Mouse (Mus musculus) kidney, postnatal 14 days (tissue): Measurements from ENCODE around the gene Ranbp6.

Source experiments
- DNase-seq: peaks from one replicate; pipeline ENCODE4 v3.0.0; 2022; ENCODE audit warnings: mixed read lengths

The Ranbp6 gene

DNA sequence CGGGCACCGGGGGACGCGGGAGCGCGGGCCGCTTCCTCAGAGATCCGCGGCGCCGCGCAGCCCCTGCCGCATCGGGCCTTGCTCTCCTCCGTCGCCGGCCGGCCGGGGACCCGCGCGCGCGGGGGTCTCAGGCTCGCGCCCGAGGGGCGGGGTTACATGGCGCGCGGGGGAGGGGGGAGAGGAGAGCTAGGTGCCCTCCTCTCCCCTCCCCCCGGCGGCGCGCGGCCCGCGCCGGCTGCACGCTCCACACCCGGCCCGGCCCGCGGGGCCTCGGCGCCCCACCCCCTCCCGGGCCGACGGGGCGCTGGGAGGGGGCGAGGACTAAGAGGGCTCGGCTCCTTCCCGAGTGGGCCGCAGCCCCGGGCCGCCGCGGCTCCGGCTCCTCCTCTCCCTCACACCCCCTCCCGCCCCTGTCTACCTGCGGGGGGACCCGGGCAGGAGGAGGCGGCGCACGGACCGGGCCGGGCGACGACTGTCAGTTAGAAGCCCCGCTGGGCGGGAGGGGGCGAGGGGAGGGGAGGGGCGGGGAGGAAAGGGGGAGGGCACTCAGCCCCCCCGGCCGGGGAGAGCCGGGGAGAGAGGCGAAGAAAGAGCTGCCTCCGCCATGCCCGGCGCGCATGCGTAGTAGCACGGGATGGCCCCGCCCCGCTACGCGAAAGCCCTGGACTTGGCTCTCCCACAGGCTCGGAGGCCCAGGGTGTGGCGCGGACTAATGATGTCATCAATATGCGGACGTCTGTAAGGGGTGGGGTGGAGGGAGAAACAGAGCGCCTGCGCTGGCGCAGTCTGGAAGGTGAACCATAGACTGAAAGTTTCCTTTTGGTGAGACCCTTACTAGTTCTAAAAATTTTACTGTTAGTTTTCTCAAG is 6.6 kb downstream of the Ranbp6 start, which contains the start of gene 9930021J03Rik:
TSS of gene 9930021J03Rik (minus strand) at position 73 of the 869 bp plus-strand sequence.
- DNase-seq: peak; percentile 98

DNA sequence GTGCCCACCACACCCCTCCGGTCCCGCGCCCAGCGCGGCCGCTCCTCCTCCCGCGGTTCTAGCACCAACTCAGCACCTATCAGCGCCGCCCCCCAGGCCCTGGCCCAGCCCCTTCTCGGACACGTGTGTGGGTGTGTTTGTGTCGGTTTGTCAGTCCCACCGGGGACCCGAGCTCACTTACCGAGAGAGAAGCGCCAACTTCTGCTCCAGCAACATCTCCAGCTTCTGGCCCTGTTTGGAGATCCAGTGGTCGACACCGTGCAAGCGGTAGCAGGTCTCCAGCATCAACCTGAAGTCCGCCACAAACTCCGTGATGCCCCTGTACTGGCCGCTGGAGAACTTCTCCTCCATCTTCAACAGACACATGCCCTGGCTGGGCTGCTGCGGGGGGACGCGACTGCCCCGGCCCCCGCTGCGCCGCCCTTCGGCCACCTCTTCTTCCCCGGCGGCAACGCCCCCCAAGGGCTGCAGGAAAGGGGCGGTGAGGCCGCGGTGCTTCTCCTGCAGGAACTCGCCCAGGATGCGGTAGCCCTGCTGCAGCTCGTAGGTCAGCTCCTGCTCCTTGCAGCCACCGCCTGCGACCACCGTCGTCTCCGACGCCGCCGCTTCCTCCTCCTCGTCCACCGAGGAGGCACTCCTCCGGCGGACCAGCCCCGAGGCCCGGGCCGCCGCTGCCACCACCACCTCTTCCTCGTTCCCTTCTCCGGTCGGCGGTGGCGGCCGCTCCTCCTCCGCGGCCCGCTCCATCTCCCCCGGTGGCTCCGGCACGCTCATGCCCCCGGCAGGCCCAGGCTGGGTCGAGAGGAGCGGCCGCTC is 7.5 kb downstream of the Ranbp6 start:
- peak; percentile 77 for DNase-seq

DNA sequence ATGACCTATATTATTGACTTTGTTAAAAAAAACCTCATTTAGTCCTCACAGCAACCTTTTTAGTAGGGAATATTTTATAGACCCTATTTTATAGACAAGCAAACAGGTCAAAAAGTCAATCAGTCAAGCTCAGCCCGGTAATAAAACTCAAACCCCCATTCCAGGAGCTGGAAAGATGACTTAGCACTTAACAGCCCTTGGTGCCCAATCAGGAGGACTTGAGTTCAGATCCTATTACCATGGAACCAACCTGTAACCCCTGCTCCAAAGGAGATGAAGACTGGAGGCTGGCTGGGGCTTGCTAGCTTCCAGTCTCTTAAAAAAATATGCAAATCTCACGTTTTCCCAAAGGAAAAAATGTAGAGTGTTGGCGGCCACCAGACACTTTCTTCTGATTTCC is 8.8 kb downstream of the Ranbp6 start:
- DNase-seq: no peak

GRCm38 (mm10) chr19:29797371-29797770 is 15.4 kb downstream of the Ranbp6 start:
- DNase-seq: no peak

DNA sequence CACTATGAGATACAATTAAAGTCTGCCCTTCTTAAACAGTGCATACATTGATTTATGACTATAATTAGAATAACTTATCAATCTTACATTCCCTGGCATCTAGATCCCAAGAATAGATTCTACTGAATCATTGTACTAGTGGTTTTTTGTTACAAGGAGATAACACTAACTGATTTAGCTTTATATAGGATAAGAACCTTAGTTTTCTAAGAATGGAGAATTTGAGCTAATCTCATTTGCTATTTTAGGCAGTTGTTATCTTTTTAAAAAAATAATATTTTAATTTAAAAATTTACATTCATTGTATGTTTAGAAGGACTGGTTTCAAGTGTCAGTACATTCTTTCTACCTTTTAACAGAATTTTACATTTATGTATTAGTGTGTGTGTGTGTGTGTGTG is 24.8 kb downstream of the Ranbp6 start:
- DNase-seq: no peak

DNA sequence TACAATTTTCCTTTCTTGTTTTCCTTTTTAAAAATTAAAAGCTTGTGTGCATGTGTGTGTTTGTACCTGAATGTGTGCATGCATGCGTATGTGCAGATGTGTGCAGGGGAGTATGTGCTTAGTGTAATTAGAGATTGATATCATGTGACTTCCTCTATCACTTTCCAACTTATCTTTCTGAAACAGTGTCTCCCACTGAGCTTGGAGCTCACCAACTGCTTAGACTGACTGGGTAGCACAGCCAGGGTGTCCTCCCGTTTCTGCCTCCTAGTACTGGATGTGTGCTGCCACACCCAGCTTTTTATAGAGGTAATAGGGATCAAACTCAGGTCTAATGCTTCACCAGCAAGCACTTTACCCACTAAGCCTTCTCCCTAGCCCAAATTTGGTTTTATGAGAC is 29.9 kb downstream of the Ranbp6 start:
- no peak for DNase-seq
